Mouse (Mus musculus): ENCODE measurements around the gene Notch3. TPM values are rescaled to one million over a fixed set of nuclear protein-coding genes. Genes with fewer than 3 reads are reported as not detected.

The Notch3 gene
- polyA plus RNA-seq, 1 experiment, result 0.23 TPM

GRCm38 (mm10) chr17:32075164-32075563, 91.5 kb downstream of the Notch3 start:
- TF ChIP-seq GATA1 (IDR thresholded peaks at IDR 0.05; ENCODE audit: borderline replicate concordance, low read length) (no peak), FLI1 (IDR thresholded peaks at IDR 0.05; ENCODE audit: low read length) (no peak)
- H3K27me3 ChIP-seq (replicated peaks), result peaks cover 12% of the 10 kb centered on the region
- H3K36me3 ChIP-seq (replicated peaks; ENCODE audit: low read length), result no peaks in the 10 kb centered on the region
- H3K4me1 ChIP-seq, result peaks cover 62% of the 10 kb centered on the region
- no peak overlapping the region for H3K4me3 ChIP-seq (replicated peaks)
- peaks cover 4% of the 10 kb centered on the region for H3K9me3 ChIP-seq

- H3K27me3 ChIP-seq (replicated peaks), result peaks cover 10% of the 10 kb centered on the region
- H3K4me3 ChIP-seq (replicated peaks), result peak overlapping the region; percentile 56
- peaks cover 9% of the 10 kb centered on the region for H3K9me3 ChIP-seq
- H3K4me1 ChIP-seq, result peaks cover 59% of the 10 kb centered on the region
- no peak for TF ChIP-seq GATA1 (IDR thresholded peaks at IDR 0.05; ENCODE audit: borderline replicate concordance, low read length)
- TF ChIP-seq FLI1 (IDR thresholded peaks at IDR 0.05; ENCODE audit: low read length), result no peak
- peaks cover 3% of the 10 kb centered on the region for H3K36me3 ChIP-seq (replicated peaks; ENCODE audit: low read length)
These were observed 92.0 kb downstream of the Notch3 start for GRCm38 (mm10) chr17:32074658-32075057.

GRCm38 (mm10) chr17:32073359-32073758, 93.3 kb downstream of the Notch3 start:
- peaks cover 16% of the 10 kb centered on the region for H3K9me3 ChIP-seq
- H3K36me3 ChIP-seq (replicated peaks; ENCODE audit: low read length), result peaks cover 3% of the 10 kb centered on the region
- no peak for TF ChIP-seq FLI1 (IDR thresholded peaks at IDR 0.05; ENCODE audit: low read length)
- TF ChIP-seq GATA1 (IDR thresholded peaks at IDR 0.05; ENCODE audit: borderline replicate concordance, low read length), result no peak
- peaks cover 8% of the 10 kb centered on the region for H3K27me3 ChIP-seq (replicated peaks)
- peaks cover 56% of the 10 kb centered on the region for H3K4me1 ChIP-seq
- no peak overlapping the region for H3K4me3 ChIP-seq (replicated peaks)

Other genes starting within 250 kb of the Notch3 start
- 56.7 and 83.3 TPM in 2 replicates for gene Rrp1b, start 130.8 kb downstream of the Notch3 start, polyA plus RNA-seq (2012; ENCODE audit: insufficient read depth, low replicate concordance)
- not detected in 2 replicates for gene Hsf2bp, start 130.5 kb downstream of the Notch3 start, polyA plus RNA-seq (2012; ENCODE audit: insufficient read depth, low replicate concordance)
- gene Ephx3, start 22.7 kb upstream of the Notch3 start, polyA plus RNA-seq (2012; ENCODE audit: insufficient read depth, low replicate concordance), result not detected in 2 replicates
- gene Brd4, start 117.9 kb upstream of the Notch3 start, polyA plus RNA-seq (2012; ENCODE audit: insufficient read depth, low replicate concordance), result 125 and 148 TPM in 2 replicates
- 67.7 and 79.9 TPM in 2 replicates for gene Akap8, start 154.4 kb upstream of the Notch3 start, polyA plus RNA-seq (2012; ENCODE audit: insufficient read depth, low replicate concordance)
- 93.3 and 157 TPM in 2 replicates for gene Akap8l, start 183.8 kb upstream of the Notch3 start, polyA plus RNA-seq (2012; ENCODE audit: insufficient read depth, low replicate concordance)
- gene Wiz, start 222.6 kb upstream of the Notch3 start, polyA plus RNA-seq (2012; ENCODE audit: insufficient read depth, low replicate concordance), result 32.7 and 47.1 TPM in 2 replicates
- gene Rasal3, start 236.7 kb upstream of the Notch3 start, polyA plus RNA-seq (2012; ENCODE audit: insufficient read depth, low replicate concordance), result 26.2 and 250 TPM in 2 replicates

All from megakaryocyte, embryonic 14.5 days (primary cell).